Mouse (Mus musculus) hindbrain, postnatal 0 days (tissue): Measurements from ENCODE around the gene Ncam1. TPM values are rescaled to one million over a fixed set of nuclear protein-coding genes. Genes with fewer than 3 reads are reported as not detected.
A peak's percentile ranks its signal among the peaks of the same experiment; 100 is the strongest.

Source experiments
- ATAC-seq: fragments of 200-750 bp; cut with Nextera tagmentation; 2 replicates; pipeline ENCODE4 v1.8.0; 2017; ENCODE audit warnings: mild to moderate bottlenecking, moderate TSS enrichment, moderate library complexity
- DNase-seq: peaks from one replicate; pipeline ENCODE4 v3.0.0-alpha.2; 2015; ENCODE audit warnings: low spot score
- H3K27ac ChIP-seq: fragments of 300-500 bp; sonication (generic); 2 replicates; pipeline ENCODE4 v1.5.1; 2014; ENCODE audit warnings: mild to moderate bottlenecking
- H3K27me3 ChIP-seq: fragments of 300-500 bp; sonication (generic); 2 replicates; pipeline ENCODE4 v1.6.1; 2014; ENCODE audit warnings: low read length, mixed read lengths; ENCODE audit not compliant: insufficient read depth
- H3K36me3 ChIP-seq: fragments of 300-500 bp; sonication (generic); 2 replicates; pipeline ENCODE4 v1.6.1; 2014; ENCODE audit warnings: low read length, mixed read lengths; ENCODE audit not compliant: insufficient read depth
- H3K4me1 ChIP-seq: fragments of 300-500 bp; sonication (generic); 2 replicates; pipeline ENCODE4 v1.6.1; 2014; ENCODE audit warnings: antibody characterized with exemption, low read length, mixed read lengths; ENCODE audit not compliant: insufficient read depth
- H3K4me2 ChIP-seq: fragments of 300-500 bp; sonication (generic); 2 replicates; pipeline ENCODE4 v1.6.1; 2014; ENCODE audit warnings: low read depth, mild to moderate bottlenecking, low read length, moderate library complexity, mixed read lengths
- H3K4me3 ChIP-seq: fragments of 300-500 bp; sonication (generic); 2 replicates; pipeline ENCODE4 v1.5.1; 2014; ENCODE audit warnings: low read length
- H3K9ac ChIP-seq: fragments of 300-500 bp; sonication (generic); replicated peaks from 2 replicates; pipeline ENCODE4 v1.6.1; 2014; ENCODE audit warnings: mild to moderate bottlenecking, low read length, moderate library complexity, mixed read lengths
- H3K9me3 ChIP-seq: fragments of 300-500 bp; sonication (generic); 2 replicates; pipeline ENCODE4 v1.6.1; 2016; ENCODE audit warnings: low read length, mixed read lengths
- CTCF ChIP-seq: IDR thresholded peaks from 2 replicates; pipeline ENCODE4 v1.5.1; 2016; ENCODE audit warnings: antibody characterized with exemption, control low read depth, low read depth
- WGBS: fragments of 180-500 bp; shearing (Covaris S2); extraction: QIAGEN DNeasy Blood & Tissue Kit; methylation state at CpG from one replicate; pipeline ENCODE4 v1.1.7; 2014; 5-methylcytosine and 5-hydroxymethylcytosine counted together
- polyA plus RNA-seq: library from polyadenylated mRNA; unstranded; fragments of >200 nt; fragmentation: Nextera tagmentation; extraction: Ambion mirVana; gene quantifications from 2 replicates; pipeline ENCODE4 v1.2.1, GENCODE M21; 2015
- total RNA-seq: library from RNA; depleted of rRNA; stranded (reverse); fragments of >200 nt; gene quantifications from 2 replicates; pipeline ENCODE4 v1.2.3, GENCODE M21; 2014

Ncam1 gene
- total and polyA plus RNA-seq, 2 experiments from 2014 or later = 411 to 414 TPM

- Histone ChIP-seq H3K4me1 (no peaks in the 10 kb centered on the region), H3K4me2 (no peak overlapping the region), H3K4me3 (no peak overlapping the region), H3K9me3 (no peaks in the 10 kb centered on the region), H3K27ac (no peak overlapping the region), H3K9ac (no peak overlapping the region), H3K27me3 (no peaks in the 10 kb centered on the region), H3K36me3 (peaks cover 41% of the 10 kb centered on the region)
- TF ChIP-seq CTCF = peak; percentile 40; the same call in 1 of the 2 replicates
- WGBS = 87% methylated on average over 9 of the region's 9 CpGs
- ATAC-seq (0 out of 2 replicates have a peak, but pooled peaks have one; percentile 18), DNase-seq (peak; percentile 48)
These were observed 290.7 kb downstream of the Ncam1 start for GRCm38 (mm10) chr9:49507829-49508585.

- Histone ChIP-seq H3K4me1 (no peaks in the 10 kb centered on the region), H3K27ac (no peak overlapping the region), H3K4me2 (no peak overlapping the region), H3K9me3 (no peaks in the 10 kb centered on the region), H3K36me3 (peaks cover 35% of the 10 kb centered on the region), H3K4me3 (no peak overlapping the region), H3K27me3 (no peaks in the 10 kb centered on the region), H3K9ac (no peak overlapping the region)
- no peak for TF ChIP-seq CTCF
- DNase-seq (peak; percentile 40), ATAC-seq (no peak)
- WGBS = 44% methylated on average over 5 of the region's 5 CpGs
These were observed 294.1 kb downstream of the Ncam1 start for GRCm38 (mm10) chr9:49504658-49505057.

- Histone ChIP-seq H3K4me2 (no peak overlapping the region), H3K27ac (no peak overlapping the region), H3K27me3 (no peaks in the 10 kb centered on the region), H3K9ac (no peak overlapping the region), H3K4me3 (no peak overlapping the region), H3K9me3 (no peaks in the 10 kb centered on the region), H3K36me3 (peaks cover 14% of the 10 kb centered on the region), H3K4me1 (no peaks in the 10 kb centered on the region)
- DNase-seq (no peak), ATAC-seq (no peak)
- 91% methylated on average over 4 of the region's 4 CpGs for WGBS
- no peak for TF ChIP-seq CTCF
These were observed 296.5 kb downstream of the Ncam1 start for GRCm38 (mm10) chr9:49502245-49502644.

GRCm38 (mm10) chr9:49499878-49500277, 298.8 kb downstream of the Ncam1 start:
- Histone ChIP-seq H3K27me3 (no peaks in the 10 kb centered on the region), H3K9ac (no peak overlapping the region), H3K4me2 (no peak overlapping the region), H3K36me3 (no peaks in the 10 kb centered on the region), H3K27ac (no peak overlapping the region), H3K9me3 (no peaks in the 10 kb centered on the region), H3K4me1 (no peaks in the 10 kb centered on the region), H3K4me3 (no peak overlapping the region)
- ATAC-seq = no peak
- TF ChIP-seq CTCF = no peak
- DNase-seq = no peak
- 90% methylated on average over 2 of the region's 2 CpGs for WGBS

- peak; percentile 96 for DNase-seq
- Histone ChIP-seq H3K4me3 (no peak overlapping the region), H3K4me2 (no peak overlapping the region), H3K27me3 (no peaks in the 10 kb centered on the region), H3K4me1 (no peaks in the 10 kb centered on the region), H3K27ac (no peak overlapping the region), H3K9me3 (no peaks in the 10 kb centered on the region), H3K9ac (no peak overlapping the region), H3K36me3 (no peaks in the 10 kb centered on the region)
- peak; percentile 82 for ATAC-seq
- 1% methylated on average over 4 of the region's 4 CpGs for WGBS
- TF ChIP-seq CTCF = peak; percentile 96
These were observed 304.6 kb downstream of the Ncam1 start for GRCm38 (mm10) chr9:49493979-49494649.

GRCm38 (mm10) chr9:49490609-49491008, 308.1 kb downstream of the Ncam1 start:
- 76% methylated on average over 4 of the region's 4 CpGs for whole genome bisulfite sequencing
- Histone ChIP-seq H3K4me3 (no peak overlapping the region), H3K4me1 (no peaks in the 10 kb centered on the region), H3K9ac (no peak overlapping the region), H3K4me2 (no peak overlapping the region), H3K27me3 (no peaks in the 10 kb centered on the region), H3K9me3 (no peaks in the 10 kb centered on the region), H3K36me3 (no peaks in the 10 kb centered on the region), H3K27ac (no peak overlapping the region)
- ATAC-seq (no peak), DNase-seq (no peak)
- TF ChIP-seq CTCF = no peak
